Comparison of ENCODE assay signal across 9 mouse cellular contexts in genomic region chr9:30943341-30943740, GRCm38 (mm10). TPM values are rescaled to one million over a fixed set of nuclear protein-coding genes. Genes with fewer than 3 reads are reported as not detected.
DNase-seq lines count a peak whose midpoint lies in the region; ATAC-seq lines count a peak whose summit lies in the region.
"Had no signal": no experiment of that assay in that cellular context is flagged by ENCODE, and none has a peak within 500 bp of the region (broad histone marks: within the 10 kb centered on the region; RNA-seq: fewer than 3 reads in every experiment).

No protein-coding gene starts in this region.

- peaks cover 72% of the 10 kb centered on the region for H3K27me3 ChIP-seq in embryonic facial prominence, embryonic 13.5 days
- H3K27me3 ChIP-seq in hindbrain, embryonic 15.5 days = peaks cover 38% of the 10 kb centered on the region
- H3K27me3 ChIP-seq in midbrain, embryonic 16.5 days (ENCODE audit: control insufficient read depth, insufficient read depth, low read depth, low read length) = peaks cover 27% of the 10 kb centered on the region

- peaks cover 20% of the 10 kb centered on the region for H3K4me1 ChIP-seq in embryonic facial prominence, embryonic 13.5 days
- peaks cover 21% of the 10 kb centered on the region for H3K4me1 ChIP-seq in hindbrain, embryonic 15.5 days (replicated peaks)
- peaks cover 14% of the 10 kb centered on the region for H3K4me1 ChIP-seq in midbrain, embryonic 16.5 days (ENCODE audit: control insufficient read depth, insufficient read depth, low read length)

- peak; percentile 16 for DNase-seq in kidney, postnatal 10 days
- no peak for DNase-seq in kidney, postnatal 14 days
- no peak for DNase-seq in left cerebral cortex, postnatal 36 days (ENCODE audit: low spot score in 2 of 2)
- DNase-seq in T-cell, adult 2 months (ENCODE audit: low spot score) = no peak
- DNase-seq in B cell, adult 2 months = no peak

- under 1% methylated on average over 14 of the region's 14 CpGs for WGBS in embryonic facial prominence, embryonic 13.5 days
- WGBS in hindbrain, embryonic 15.5 days = 0% methylated on average over 14 of the region's 14 CpGs
- 0% methylated on average over 12 of the region's 14 CpGs for WGBS in midbrain, embryonic 16.5 days

- no peak overlapping the region for H3K27ac ChIP-seq in embryonic facial prominence, embryonic 13.5 days
- 0 out of 2 replicates have a peak overlapping the region, but pooled peaks have one; percentile 60 for H3K27ac ChIP-seq in hindbrain, embryonic 15.5 days (replicated peaks)
- no peak overlapping the region for H3K27ac ChIP-seq in midbrain, embryonic 16.5 days (ENCODE audit: low read length)

- H3K9ac ChIP-seq in embryonic facial prominence, embryonic 13.5 days = peak overlapping the region; percentile 73
- peak overlapping the region; percentile 60 for H3K9ac ChIP-seq in hindbrain, embryonic 15.5 days
- peak overlapping the region; percentile 76 for H3K9ac ChIP-seq in midbrain, embryonic 16.5 days (ENCODE audit: low read depth, low read length)

- no peaks in the 10 kb centered on the region for H3K36me3 ChIP-seq in embryonic facial prominence, embryonic 13.5 days
- no peaks in the 10 kb centered on the region for H3K36me3 ChIP-seq in hindbrain, embryonic 15.5 days
- H3K36me3 ChIP-seq in midbrain, embryonic 16.5 days (ENCODE audit: control insufficient read depth, insufficient read depth, low read length) = no peaks in the 10 kb centered on the region

- H3K4me2 ChIP-seq in embryonic facial prominence, embryonic 13.5 days = peak overlapping the region; percentile 100
- H3K4me2 ChIP-seq in hindbrain, embryonic 15.5 days = peak overlapping the region; percentile 99
- H3K4me2 ChIP-seq in midbrain, embryonic 16.5 days (ENCODE audit: low read length) = peak overlapping the region; percentile 99

- no peaks in the 10 kb centered on the region for H3K9me3 ChIP-seq in embryonic facial prominence, embryonic 13.5 days
- no peaks in the 10 kb centered on the region for H3K9me3 ChIP-seq in hindbrain, embryonic 15.5 days
- no peaks in the 10 kb centered on the region for H3K9me3 ChIP-seq in midbrain, embryonic 16.5 days (replicated peaks; ENCODE audit: control insufficient read depth, low read length, poor library complexity, severe bottlenecking)

- peak overlapping the region; percentile 63 for H3K4me3 ChIP-seq in embryonic facial prominence, embryonic 13.5 days
- H3K4me3 ChIP-seq in hindbrain, embryonic 15.5 days = peak overlapping the region; percentile 70
- H3K4me3 ChIP-seq in midbrain, embryonic 16.5 days (ENCODE audit: low read depth, low read length) = peak overlapping the region; percentile 74

- intact Hi-C loops in left cerebral cortex, postnatal 36 days (cut with DNase I) = loop anchor here (2.0 kb wide), 2 partner anchors 87 to 139 kb away; partner anchors contain the start of gene Zbtb44

- no peak for ATAC-seq in embryonic facial prominence, embryonic 13.5 days (ENCODE audit: insufficient number of reproducible peaks, insufficient read depth, low FRiP score, low TSS enrichment, low read depth)
- no peak for ATAC-seq in hindbrain, embryonic 15.5 days (ENCODE audit: low FRiP score, low read depth)
- 0 out of 2 replicates have a peak, but pooled peaks have one; percentile 23 for ATAC-seq in midbrain, embryonic 16.5 days

RNA-seq across cellular contexts. Expression of gene Adamts8, which starts 1.0 kb away (rescaled TPM):
- 1.8 and 2.0 TPM in 2 replicates for polyA plus RNA-seq in embryonic facial prominence, embryonic 13.5 days (2015; fragmentation: Nextera tagmentation; extraction: Ambion mirVana)
- 2.0 and 2.3 TPM in 2 replicates for polyA plus RNA-seq in hindbrain, embryonic 15.5 days (2015; fragmentation: Nextera tagmentation; extraction: Ambion mirVana)
- polyA plus RNA-seq in midbrain, embryonic 16.5 days (2015; fragmentation: Nextera tagmentation; extraction: Ambion mirVana) = 1.1 and 2.2 TPM in 2 replicates
- 1 to 10 TPM; 4.0 to 4.1 TPM for total RNA-seq in left cerebral cortex, postnatal 36 days (2021)
- polyA plus RNA-seq: Patski had no signal

RNA-seq across cellular contexts. Expression of gene Adamts15, which starts 21.1 kb away (rescaled TPM):
- polyA plus RNA-seq in embryonic facial prominence, embryonic 13.5 days (2015; fragmentation: Nextera tagmentation; extraction: Ambion mirVana) = 12.1 and 13.2 TPM in 2 replicates
- 5.6 and 6.8 TPM in 2 replicates for polyA plus RNA-seq in hindbrain, embryonic 15.5 days (2015; fragmentation: Nextera tagmentation; extraction: Ambion mirVana)
- polyA plus RNA-seq in midbrain, embryonic 16.5 days (2015; fragmentation: Nextera tagmentation; extraction: Ambion mirVana) = 7.4 and 9.0 TPM in 2 replicates
- total RNA-seq in left cerebral cortex, postnatal 36 days (2021) = 1 to 10 TPM; 4.7 to 6.4 TPM
